Mouse (Mus musculus): Measurements from ENCODE around the gene Dhrs1. TPM values are rescaled to one million over a fixed set of nuclear protein-coding genes. Genes with fewer than 3 reads are reported as not detected.

The Dhrs1 gene
- polyA plus RNA-seq, 1 experiment from 2014 or later = 60.8 TPM

GRCm38 (mm10) chr14:55706051-55706600 is 39.4 kb downstream of the Dhrs1 start:
- WGBS = 80% methylated on average over 8 of the region's 8 CpGs
- no peak overlapping the region for H3K9ac ChIP-seq
- no peak overlapping the region for H3K27ac ChIP-seq (ENCODE audit: poor library complexity, severe bottlenecking)
- H3K4me3 ChIP-seq = no peak overlapping the region
- H3K27me3 ChIP-seq (replicated peaks) = peaks cover 14% of the 10 kb centered on the region
- no peaks in the 10 kb centered on the region for H3K9me3 ChIP-seq (replicated peaks)
- ATAC-seq (ENCODE audit: insufficient number of reproducible peaks, low FRiP score) = no peak
- no peak overlapping the region for H3K4me2 ChIP-seq
- no peaks in the 10 kb centered on the region for H3K36me3 ChIP-seq
- H3K4me1 ChIP-seq (replicated peaks) = no peaks in the 10 kb centered on the region

DNA sequence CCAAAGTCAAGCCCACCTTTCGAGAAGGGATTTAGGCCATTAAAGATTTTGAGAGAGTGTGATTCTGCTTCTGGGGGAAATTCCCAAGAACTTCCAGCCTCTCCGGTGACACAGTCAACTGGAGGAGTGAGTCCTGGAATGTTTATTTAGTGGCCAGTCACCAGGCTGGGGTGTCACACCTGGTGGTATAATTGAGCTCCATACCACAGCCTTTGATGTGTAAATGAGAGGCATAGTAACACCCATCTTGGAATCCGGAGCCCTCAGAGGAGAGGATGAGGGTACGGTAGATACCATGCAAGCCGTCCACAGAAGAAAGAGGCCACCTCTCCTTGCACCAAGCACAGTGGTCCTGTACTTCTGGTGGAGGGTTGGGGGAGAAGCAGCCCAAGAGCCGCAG is 42.7 kb downstream of the Dhrs1 start:
- 58% methylated on average over 6 of the region's 6 CpGs for WGBS
- no peak for ATAC-seq (ENCODE audit: insufficient number of reproducible peaks, low FRiP score)
- Histone ChIP-seq H3K4me3 (no peak overlapping the region), H3K9ac (no peak overlapping the region), H3K4me2 (no peak overlapping the region), H3K36me3 (no peaks in the 10 kb centered on the region), H3K27me3 (replicated peaks) (peaks cover 14% of the 10 kb centered on the region; the same call in 1 of the 2 replicates), H3K4me1 (replicated peaks) (no peaks in the 10 kb centered on the region), H3K27ac (ENCODE audit: poor library complexity, severe bottlenecking) (no peak overlapping the region), H3K9me3 (replicated peaks) (no peaks in the 10 kb centered on the region)

- H3K9ac ChIP-seq = no peak overlapping the region
- H3K4me3 ChIP-seq = no peak overlapping the region
- H3K4me2 ChIP-seq = no peak overlapping the region
- no peak overlapping the region for H3K27ac ChIP-seq (ENCODE audit: poor library complexity, severe bottlenecking)
- H3K4me1 ChIP-seq (replicated peaks) = no peaks in the 10 kb centered on the region
- peaks cover 4% of the 10 kb centered on the region; the same call in 1 of the 2 replicates for H3K9me3 ChIP-seq (replicated peaks)
- no peak for ATAC-seq (ENCODE audit: insufficient number of reproducible peaks, low FRiP score)
- 56% methylated on average over 9 of the region's 9 CpGs for WGBS
- H3K36me3 ChIP-seq = no peaks in the 10 kb centered on the region
- peaks cover 14% of the 10 kb centered on the region; the same call in 1 of the 2 replicates for H3K27me3 ChIP-seq (replicated peaks)
These were observed 44.4 kb downstream of the Dhrs1 start for GRCm38 (mm10) chr14:55701131-55701530.

- no peak for ATAC-seq (ENCODE audit: insufficient number of reproducible peaks, low FRiP score)
- WGBS = 63% methylated on average over 4 of the region's 4 CpGs
- no peaks in the 10 kb centered on the region for H3K4me1 ChIP-seq (replicated peaks)
These were observed 48.3 kb downstream of the Dhrs1 start for GRCm38 (mm10) chr14:55697226-55697625.

GRCm38 (mm10) chr14:55689433-55689832 is 56.1 kb downstream of the Dhrs1 start:
- Histone ChIP-seq H3K36me3 (no peaks in the 10 kb centered on the region), H3K27me3 (replicated peaks) (no peaks in the 10 kb centered on the region), H3K9ac (no peak overlapping the region), H3K4me1 (replicated peaks) (no peaks in the 10 kb centered on the region), H3K9me3 (replicated peaks) (no peaks in the 10 kb centered on the region; the same call in 1 of the 2 replicates), H3K27ac (ENCODE audit: poor library complexity, severe bottlenecking) (no peak overlapping the region), H3K4me3 (no peak overlapping the region), H3K4me2 (no peak overlapping the region)
- 73% methylated on average over 10 of the region's 10 CpGs for WGBS
- no peak for ATAC-seq (ENCODE audit: insufficient number of reproducible peaks, low FRiP score)

More at GRCm38 (mm10) chr14:55697226-55697625, 48.3 kb downstream of the Dhrs1 start:
- H3K36me3 ChIP-seq = no peaks in the 10 kb centered on the region
- H3K4me2 ChIP-seq = no peak overlapping the region
- H3K27ac ChIP-seq (ENCODE audit: poor library complexity, severe bottlenecking) = no peak overlapping the region
- H3K9me3 ChIP-seq (replicated peaks) = peaks cover 7% of the 10 kb centered on the region
- no peak overlapping the region for H3K4me3 ChIP-seq
- H3K9ac ChIP-seq = no peak overlapping the region
- peaks cover 10% of the 10 kb centered on the region; the same call in 1 of the 2 replicates for H3K27me3 ChIP-seq (replicated peaks)

Other genes with a start within 250 kb of the Dhrs1 start
- 0.30 and 0.59 TPM in 2 replicates for gene Cpne6, start 235.2 kb downstream of the Dhrs1 start, polyA plus RNA-seq (2016; fragmentation: Nextera tagmentation; extraction: Ambion mirVana)
- gene Nrl, start 220.7 kb downstream of the Dhrs1 start, polyA plus RNA-seq (2016; fragmentation: Nextera tagmentation; extraction: Ambion mirVana) = not detected in 2 replicates
- gene Pck2, start 205.4 kb downstream of the Dhrs1 start, polyA plus RNA-seq (2016; fragmentation: Nextera tagmentation; extraction: Ambion mirVana) = 38.8 and 43.0 TPM in 2 replicates
- 73.2 and 78.7 TPM in 2 replicates for gene Dcaf11, start 185.7 kb downstream of the Dhrs1 start, polyA plus RNA-seq (2016; fragmentation: Nextera tagmentation; extraction: Ambion mirVana)
- 0.96 TPM in 1 of 2 replicates, not detected in the other for gene A730061H03Rik, start 185.3 kb downstream of the Dhrs1 start, polyA plus RNA-seq (2016; fragmentation: Nextera tagmentation; extraction: Ambion mirVana)
- 114 and 118 TPM in 2 replicates for gene Fitm1, start 170.1 kb downstream of the Dhrs1 start, polyA plus RNA-seq (2016; fragmentation: Nextera tagmentation; extraction: Ambion mirVana)
- 211 and 212 TPM in 2 replicates for gene Psme1, start 167.6 kb downstream of the Dhrs1 start, polyA plus RNA-seq (2016; fragmentation: Nextera tagmentation; extraction: Ambion mirVana)
- 16.3 and 21.5 TPM in 2 replicates for gene Emc9, start 160.4 kb downstream of the Dhrs1 start, polyA plus RNA-seq (2016; fragmentation: Nextera tagmentation; extraction: Ambion mirVana)
- gene Psme2, start 154.6 kb downstream of the Dhrs1 start, polyA plus RNA-seq (2016; fragmentation: Nextera tagmentation; extraction: Ambion mirVana) = 200 and 213 TPM in 2 replicates
- gene Rnf31, start 154.0 kb downstream of the Dhrs1 start, polyA plus RNA-seq (2016; fragmentation: Nextera tagmentation; extraction: Ambion mirVana) = 16.4 and 16.8 TPM in 2 replicates
- gene Irf9, start 142.1 kb downstream of the Dhrs1 start, polyA plus RNA-seq (2016; fragmentation: Nextera tagmentation; extraction: Ambion mirVana) = 8.7 and 9.4 TPM in 2 replicates
- gene Rec8, start 127.7 kb downstream of the Dhrs1 start, polyA plus RNA-seq (2016; fragmentation: Nextera tagmentation; extraction: Ambion mirVana) = 16.5 and 17.5 TPM in 2 replicates
- 66.1 and 68.4 TPM in 2 replicates for gene Ipo4, start 109.7 kb downstream of the Dhrs1 start, polyA plus RNA-seq (2016; fragmentation: Nextera tagmentation; extraction: Ambion mirVana)
- 3.4 and 5.2 TPM in 2 replicates for gene Gm49378, start 107.8 kb downstream of the Dhrs1 start, polyA plus RNA-seq (2016; fragmentation: Nextera tagmentation; extraction: Ambion mirVana)
- 86.2 and 92.6 TPM in 2 replicates for gene Tm9sf1, start 101.9 kb downstream of the Dhrs1 start, polyA plus RNA-seq (2016; fragmentation: Nextera tagmentation; extraction: Ambion mirVana)
- gene Tssk4, start 95.5 kb downstream of the Dhrs1 start, polyA plus RNA-seq (2016; fragmentation: Nextera tagmentation; extraction: Ambion mirVana) = 0.45 and 0.60 TPM in 2 replicates
- gene Mdp1, start 85.2 kb downstream of the Dhrs1 start, polyA plus RNA-seq (2016; fragmentation: Nextera tagmentation; extraction: Ambion mirVana) = 74.1 and 76.7 TPM in 2 replicates
- gene Gmpr2, start 73.7 kb downstream of the Dhrs1 start, polyA plus RNA-seq (2016; fragmentation: Nextera tagmentation; extraction: Ambion mirVana) = 39.8 and 44.6 TPM in 2 replicates
- 457 and 491 TPM in 2 replicates for gene Nedd8, start 73.6 kb downstream of the Dhrs1 start, polyA plus RNA-seq (2016; fragmentation: Nextera tagmentation; extraction: Ambion mirVana)
- gene Tinf2, start 63.9 kb downstream of the Dhrs1 start, polyA plus RNA-seq (2016; fragmentation: Nextera tagmentation; extraction: Ambion mirVana) = 36.1 and 37.6 TPM in 2 replicates
- gene Tgm1, start 31.8 kb downstream of the Dhrs1 start, polyA plus RNA-seq (2016; fragmentation: Nextera tagmentation; extraction: Ambion mirVana) = 0.27 and 0.70 TPM in 2 replicates
- gene Rabggta, start 23.4 kb downstream of the Dhrs1 start, polyA plus RNA-seq (2016; fragmentation: Nextera tagmentation; extraction: Ambion mirVana) = 20.9 and 24.4 TPM in 2 replicates
- gene Nop9, start within 50 bp of the Dhrs1 start, polyA plus RNA-seq (2016; fragmentation: Nextera tagmentation; extraction: Ambion mirVana) = 27.7 and 30.6 TPM in 2 replicates
- 1.0 and 1.2 TPM in 2 replicates for gene Cideb, start 12.8 kb upstream of the Dhrs1 start, polyA plus RNA-seq (2016; fragmentation: Nextera tagmentation; extraction: Ambion mirVana)
- 0.49 and 0.54 TPM in 2 replicates for gene Ltb4r2, start 15.7 kb upstream of the Dhrs1 start, polyA plus RNA-seq (2016; fragmentation: Nextera tagmentation; extraction: Ambion mirVana)
- gene Ltb4r1, start 20.3 kb upstream of the Dhrs1 start, polyA plus RNA-seq (2016; fragmentation: Nextera tagmentation; extraction: Ambion mirVana) = 0.49 and 0.76 TPM in 2 replicates
- gene Adcy4, start 38.4 kb upstream of the Dhrs1 start, polyA plus RNA-seq (2016; fragmentation: Nextera tagmentation; extraction: Ambion mirVana) = 24.4 and 26.2 TPM in 2 replicates
- gene Ripk3, start 43.2 kb upstream of the Dhrs1 start, polyA plus RNA-seq (2016; fragmentation: Nextera tagmentation; extraction: Ambion mirVana) = 19.7 and 20.3 TPM in 2 replicates
- gene Nfatc4, start 77.5 kb upstream of the Dhrs1 start, polyA plus RNA-seq (2016; fragmentation: Nextera tagmentation; extraction: Ambion mirVana) = 17.5 and 18.6 TPM in 2 replicates
- 33.3 and 38.2 TPM in 2 replicates for gene Nynrin, start 108.3 kb upstream of the Dhrs1 start, polyA plus RNA-seq (2016; fragmentation: Nextera tagmentation; extraction: Ambion mirVana)
- gene Cbln3, start 138.7 kb upstream of the Dhrs1 start, polyA plus RNA-seq (2016; fragmentation: Nextera tagmentation; extraction: Ambion mirVana) = 0.32 and 0.57 TPM in 2 replicates
- gene Khnyn, start 139.3 kb upstream of the Dhrs1 start, polyA plus RNA-seq (2016; fragmentation: Nextera tagmentation; extraction: Ambion mirVana) = 19.8 TPM in 2 replicates
- gene Sdr39u1, start 154.6 kb upstream of the Dhrs1 start, polyA plus RNA-seq (2016; fragmentation: Nextera tagmentation; extraction: Ambion mirVana) = 38.2 and 40.4 TPM in 2 replicates
- not detected in 2 replicates for gene Cma1, start 199.0 kb upstream of the Dhrs1 start, polyA plus RNA-seq (2016; fragmentation: Nextera tagmentation; extraction: Ambion mirVana)
- not detected in 2 replicates for gene Cma2, start 205.3 kb upstream of the Dhrs1 start, polyA plus RNA-seq (2016; fragmentation: Nextera tagmentation; extraction: Ambion mirVana)

Data from heart, embryonic 12.5 days (tissue).